Mouse (Mus musculus) small intestine, adult 2 months (tissue): ENCODE data around the gene Gan.

Experiments
- CTCF ChIP-seq: fragments of 200-500 bp; IDR thresholded peaks from 2 replicates; pipeline ENCODE4 v1.5.1; 2012; ENCODE audit warnings: low read depth, mild to moderate bottlenecking, control low read depth, inconsistent platforms, low read length, moderate library complexity, mixed read lengths; ENCODE audit not compliant: insufficient replicate concordance, insufficient read length; ENCODE audit errors: extremely low read depth
- POLR2A ChIP-seq: fragments of 200-500 bp; IDR thresholded peaks from 2 replicates; pipeline ENCODE4 v1.6.1; 2012; ENCODE audit warnings: low read depth, mild to moderate bottlenecking, control low read depth, inconsistent platforms, low read length, moderate library complexity

DNA sequence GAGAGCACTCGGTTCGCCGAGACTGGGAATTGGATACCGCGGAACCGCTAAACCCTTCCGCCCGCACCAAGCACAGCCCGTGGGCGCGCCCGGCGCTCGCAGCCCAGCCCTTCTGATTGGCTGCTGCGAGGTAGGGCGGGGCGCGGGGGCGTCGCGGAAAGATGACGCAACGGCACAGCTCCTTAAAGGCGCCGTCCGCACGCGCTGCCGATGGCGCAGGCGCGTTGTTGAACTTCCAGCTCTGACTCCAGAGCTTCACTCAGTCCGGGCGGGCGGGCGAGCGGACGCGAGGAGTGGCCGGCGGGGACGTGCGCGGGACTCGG is 205 bp upstream of the Gan start:
- peak; percentile 98 for TF ChIP-seq POLR2A
- no peak for TF ChIP-seq CTCF
